Mouse (Mus musculus): Measurements from ENCODE around the gene Tpx2.

Tpx2 gene

GRCm38 (mm10) chr2:152862638-152863037 lies 14.9 kb downstream of the Tpx2 start:
- DNase-seq (ENCODE audit: low read depth, low spot score): no peak

- DNase-seq (ENCODE audit: low read depth, low spot score): no peak
These were observed 15.6 kb downstream of the Tpx2 start for GRCm38 (mm10) chr2:152863346-152863745.

- DNase-seq (ENCODE audit: low read depth, low spot score): no peak
These were observed 30.5 kb downstream of the Tpx2 start for GRCm38 (mm10) chr2:152878239-152878638.

GRCm38 (mm10) chr2:152880898-152881297 lies 33.1 kb downstream of the Tpx2 start:
- DNase-seq (ENCODE audit: low read depth, low spot score): no peak

- peak; percentile 80 for DNase-seq (ENCODE audit: low read depth, low spot score)
These were observed 36.4 kb downstream of the Tpx2 start for GRCm38 (mm10) chr2:152884101-152884645.

- DNase-seq (ENCODE audit: low read depth, low spot score): no peak
These were observed 39.5 kb downstream of the Tpx2 start for GRCm38 (mm10) chr2:152887230-152887629.

- DNase-seq (ENCODE audit: low read depth, low spot score): no peak
These were observed 41.0 kb downstream of the Tpx2 start for GRCm38 (mm10) chr2:152888774-152889173.

- DNase-seq (ENCODE audit: low read depth, low spot score): no peak
These were observed 48.1 kb downstream of the Tpx2 start for GRCm38 (mm10) chr2:152895834-152896233.

- no peak for DNase-seq (ENCODE audit: low read depth, low spot score)
These were observed 49.2 kb downstream of the Tpx2 start for GRCm38 (mm10) chr2:152896926-152897325.

GRCm38 (mm10) chr2:152899011-152899410 lies 51.2 kb downstream of the Tpx2 start:
- no peak for DNase-seq (ENCODE audit: low read depth, low spot score)

- DNase-seq (ENCODE audit: low read depth, low spot score): no peak
These were observed 53.5 kb downstream of the Tpx2 start for GRCm38 (mm10) chr2:152901296-152901695.

GRCm38 (mm10) chr2:152902658-152903057 lies 54.9 kb downstream of the Tpx2 start:
- DNase-seq (ENCODE audit: low read depth, low spot score): no peak

- DNase-seq (ENCODE audit: low read depth, low spot score): no peak
These were observed 55.8 kb downstream of the Tpx2 start for GRCm38 (mm10) chr2:152903586-152903985.

GRCm38 (mm10) chr2:152904127-152904643 lies 56.4 kb downstream of the Tpx2 start:
- DNase-seq (ENCODE audit: low read depth, low spot score): no peak

- no peak for DNase-seq (ENCODE audit: low read depth, low spot score)
These were observed 57.5 kb downstream of the Tpx2 start for GRCm38 (mm10) chr2:152905036-152905829.

GRCm38 (mm10) chr2:152906274-152907037 lies 58.7 kb downstream of the Tpx2 start:
- DNase-seq (ENCODE audit: low read depth, low spot score): no peak

- DNase-seq (ENCODE audit: low read depth, low spot score): no peak
These were observed 59.6 kb downstream of the Tpx2 start for GRCm38 (mm10) chr2:152907114-152907943.

GRCm38 (mm10) chr2:152909848-152910247 lies 62.1 kb downstream of the Tpx2 start:
- no peak for DNase-seq (ENCODE audit: low read depth, low spot score)

- DNase-seq (ENCODE audit: low read depth, low spot score): no peak
These were observed 63.3 kb downstream of the Tpx2 start, which contains the start of gene Mylk2 for GRCm38 (mm10) chr2:152911031-152911430. Gene Mylk2, plus strand, starts transcription at chr2:152911352.

GRCm38 (mm10) chr2:152911432-152911831 lies 63.7 kb downstream of the Tpx2 start:
- DNase-seq (ENCODE audit: low read depth, low spot score): no peak

GRCm38 (mm10) chr2:152913471-152913870 lies 65.7 kb downstream of the Tpx2 start:
- no peak for DNase-seq (ENCODE audit: low read depth, low spot score)
